Mouse (Mus musculus) cerebellum, adult 11-12 months (tissue): ENCODE measurements around the gene Pla2g2c.

ENCODE experiments used
- DNase-seq: peaks from one replicate; pipeline ENCODE4 v3.0.0; 2022

Pla2g2c gene

DNA sequence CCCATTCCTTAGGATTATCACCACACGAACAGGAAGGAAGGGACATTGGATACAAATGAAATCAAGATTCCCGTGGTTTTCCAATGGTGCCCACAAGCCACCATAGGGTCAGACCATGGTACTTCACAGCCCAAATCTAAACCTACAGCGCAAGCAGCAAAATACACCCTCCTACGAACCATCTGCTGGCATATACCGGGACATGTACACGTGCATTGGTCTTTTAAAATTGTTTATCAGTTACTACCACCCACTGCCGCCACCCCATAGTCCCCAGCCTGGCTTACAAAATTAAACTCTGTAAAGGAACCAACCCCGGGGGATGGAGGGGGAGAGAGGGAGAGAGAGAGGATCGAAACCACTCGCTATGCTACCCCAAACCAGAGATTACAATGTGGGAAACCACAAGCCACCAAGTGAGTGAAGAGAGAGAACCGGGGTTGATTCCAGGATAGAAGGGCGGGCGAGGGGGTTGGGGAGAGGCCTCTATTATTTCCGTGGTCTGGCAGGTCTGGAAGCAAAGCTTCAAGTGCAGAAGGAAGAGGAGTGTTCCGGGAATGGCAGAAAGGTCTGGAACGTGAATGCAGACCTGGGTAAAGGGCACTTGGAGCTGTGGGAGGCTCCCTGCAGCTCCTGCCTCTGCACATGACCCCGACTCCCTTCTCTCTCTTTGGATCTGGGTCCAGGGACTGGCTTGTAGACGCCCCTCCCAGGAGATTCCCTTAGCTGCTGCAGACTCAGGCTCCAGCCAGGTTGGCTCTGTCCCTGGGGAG, at the start of gene Pla2g2c:
Gene Pla2g2c, plus strand, starts transcription at position 439 of the 773 bp plus-strand sequence.
- no peak for DNase-seq

DNA sequence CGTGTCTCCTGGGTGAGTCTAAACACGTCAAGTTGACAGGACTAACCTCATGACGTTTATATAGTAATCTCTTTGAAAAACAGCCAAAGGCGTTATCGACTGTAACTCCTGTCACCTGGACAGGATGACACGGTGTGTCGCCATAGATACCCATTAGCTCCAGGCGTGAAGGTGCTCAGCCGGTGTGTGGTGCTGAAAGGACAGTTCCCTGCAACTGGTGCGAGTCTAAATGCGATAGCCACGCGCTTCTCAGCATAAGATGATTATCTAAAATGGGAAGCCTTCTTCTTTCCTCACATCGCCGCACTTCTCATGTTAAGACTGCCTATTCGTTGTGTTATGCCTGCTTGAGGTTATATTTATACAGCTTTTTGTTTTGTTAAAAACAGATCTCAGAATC, 48.1 kb upstream of the Pla2g2c start:
- DNase-seq, result no peak

DNA sequence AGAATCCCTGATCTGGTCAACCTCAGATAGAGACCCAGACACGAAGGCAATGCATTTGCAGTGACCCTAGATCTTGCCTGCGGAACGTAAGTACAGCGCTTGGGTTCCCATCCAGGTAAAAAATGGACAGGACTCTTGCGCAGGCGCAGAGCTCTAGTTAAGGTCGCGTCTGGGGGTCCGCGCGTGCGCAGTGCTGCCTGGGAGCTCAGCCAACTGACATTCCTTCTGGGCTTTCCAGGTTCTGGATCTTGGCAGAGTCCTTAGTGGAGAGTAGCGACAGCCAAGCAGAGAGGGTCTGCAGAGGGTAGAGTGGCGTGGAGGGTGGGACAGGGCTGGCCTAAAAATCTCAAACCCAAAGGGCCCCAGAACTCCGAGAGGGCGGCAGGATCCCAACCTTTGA, 47.0 kb upstream of the Pla2g2c start:
- DNase-seq, result peak; percentile 56

DNA sequence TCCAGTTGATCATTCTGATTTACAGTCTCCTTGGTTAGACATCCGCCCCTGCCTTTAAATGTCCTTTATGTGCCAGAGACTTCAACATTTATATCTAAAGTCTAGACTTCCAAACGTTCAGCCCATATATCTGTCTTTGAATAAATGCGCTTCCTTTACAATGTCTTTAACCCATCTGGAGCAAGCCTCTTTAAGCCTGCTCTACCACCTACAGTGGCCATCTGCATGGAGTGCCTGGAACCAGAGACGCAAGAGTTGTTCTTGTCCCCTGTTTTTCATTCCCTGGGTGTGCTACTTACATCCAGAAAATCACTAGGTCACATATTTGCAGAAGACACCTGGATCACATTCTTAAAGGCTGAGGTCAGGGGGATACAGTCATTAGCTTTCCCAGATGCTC, 44.5 kb upstream of the Pla2g2c start:
- DNase-seq, result no peak

DNA sequence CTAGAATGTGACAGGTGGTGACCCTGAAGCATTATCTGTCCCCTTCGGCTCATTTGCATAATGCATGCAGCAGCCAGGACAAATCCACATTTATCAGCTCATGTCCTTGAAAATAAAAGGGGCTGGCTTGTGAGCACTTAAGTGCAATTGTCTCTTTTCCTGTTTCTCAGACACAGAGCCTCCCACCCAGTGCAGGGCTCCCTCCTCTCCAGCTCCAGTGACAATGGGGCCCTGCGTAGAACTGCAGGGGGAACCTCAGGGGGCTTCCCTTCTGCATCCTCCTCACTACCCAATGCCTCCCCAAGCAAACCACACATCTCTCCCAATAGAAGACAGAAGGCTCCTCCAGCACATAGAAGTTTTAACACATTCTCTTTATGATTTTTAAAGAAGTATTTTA, 41.8 kb upstream of the Pla2g2c start:
- DNase-seq, result no peak

DNA sequence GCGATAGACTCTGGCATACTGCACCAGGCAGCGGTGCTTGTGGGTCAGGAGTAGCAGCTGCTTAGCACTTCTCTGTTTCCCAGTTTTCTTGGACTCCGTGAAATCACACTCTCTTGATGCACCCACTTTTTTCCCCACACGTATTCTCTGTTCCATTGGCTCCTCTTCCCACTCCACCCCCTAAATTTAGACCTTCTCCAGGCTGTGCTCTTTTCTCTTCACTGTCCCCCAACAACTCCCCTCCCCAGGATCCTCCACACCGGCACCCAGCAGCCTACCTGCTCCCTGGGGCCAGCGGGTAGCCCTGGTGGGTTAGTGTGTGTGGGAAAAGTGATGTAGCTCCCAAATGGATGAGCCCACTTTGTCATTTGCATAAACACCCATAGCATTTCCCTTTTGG, 38.8 kb upstream of the Pla2g2c start:
- no peak for DNase-seq

DNA sequence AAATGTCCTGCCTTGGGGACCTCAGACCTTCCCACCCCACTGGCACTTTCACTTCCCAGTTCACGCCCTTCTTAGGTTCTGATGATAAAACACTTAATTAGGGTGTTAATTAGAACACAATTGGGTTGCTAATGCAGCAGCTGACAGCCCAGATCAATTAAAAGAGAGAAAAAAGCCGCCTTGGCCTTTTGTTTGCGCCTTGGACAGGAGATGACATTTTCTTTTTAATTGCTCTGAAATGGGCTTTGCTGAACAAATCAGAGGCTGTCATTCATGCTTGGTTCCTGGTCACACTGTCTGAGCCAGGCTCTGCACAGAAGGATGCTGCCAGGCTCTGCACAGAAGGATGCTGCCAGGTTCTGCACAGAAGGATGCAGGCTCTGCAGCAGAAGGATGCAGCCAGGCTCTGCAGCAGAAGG, 35.5 kb upstream of the Pla2g2c start:
- no peak for DNase-seq

DNA sequence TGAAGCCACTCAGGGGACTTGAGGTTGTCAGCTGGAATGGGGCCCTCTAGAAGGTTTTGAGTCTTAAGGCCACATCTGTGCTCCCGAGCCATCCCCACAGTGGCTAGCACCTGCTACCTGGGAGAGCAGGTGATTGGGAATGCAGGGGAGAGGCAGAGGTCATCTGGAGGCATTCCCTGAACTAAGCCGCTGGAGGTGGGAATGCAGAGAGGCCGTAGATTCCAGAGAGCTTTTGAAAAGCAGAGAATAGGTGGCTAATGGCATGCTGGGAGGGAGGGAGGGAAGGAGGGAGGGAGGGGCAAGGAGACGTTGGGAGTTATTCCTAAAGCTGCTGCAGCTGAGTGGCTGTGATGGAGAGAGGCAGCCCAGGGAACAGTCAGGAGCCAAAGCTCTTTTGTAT, 34.0 kb upstream of the Pla2g2c start:
- DNase-seq, result no peak

DNA sequence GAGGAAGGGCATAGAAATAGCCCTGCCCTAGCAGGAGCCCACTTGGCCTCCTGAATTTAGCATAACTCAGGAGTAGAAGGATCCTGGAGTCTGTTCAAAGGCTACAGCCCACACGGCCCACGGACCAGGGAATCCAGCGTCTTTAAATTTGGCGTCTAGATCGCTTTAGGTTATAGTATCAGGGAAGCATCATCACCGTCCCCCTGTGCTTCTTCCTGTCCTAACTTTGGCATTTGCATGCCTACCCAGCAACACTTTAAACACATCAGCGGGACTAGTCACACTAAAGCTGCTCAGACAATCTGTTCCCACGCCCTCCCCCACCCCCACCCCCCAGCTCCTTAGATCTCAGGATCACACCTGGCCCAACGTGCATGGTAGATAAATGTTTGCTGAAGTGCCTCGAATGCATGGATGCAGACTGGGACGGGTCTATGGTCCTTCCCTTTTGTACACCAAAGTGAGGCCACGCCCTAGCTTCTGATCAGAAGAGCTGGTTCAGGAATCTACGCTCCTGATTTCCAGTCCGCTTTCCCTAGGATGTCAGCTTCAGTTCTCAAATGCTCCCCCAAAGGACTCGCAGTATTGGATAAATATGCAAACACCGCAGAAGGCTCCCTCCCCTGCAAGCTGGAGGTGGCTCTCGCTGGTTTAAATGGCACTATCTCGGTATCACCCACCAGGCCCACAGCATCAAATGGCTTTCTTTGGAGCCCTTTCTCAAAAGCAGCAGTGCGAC, 33.0 kb upstream of the Pla2g2c start:
- DNase-seq, result no peak

DNA sequence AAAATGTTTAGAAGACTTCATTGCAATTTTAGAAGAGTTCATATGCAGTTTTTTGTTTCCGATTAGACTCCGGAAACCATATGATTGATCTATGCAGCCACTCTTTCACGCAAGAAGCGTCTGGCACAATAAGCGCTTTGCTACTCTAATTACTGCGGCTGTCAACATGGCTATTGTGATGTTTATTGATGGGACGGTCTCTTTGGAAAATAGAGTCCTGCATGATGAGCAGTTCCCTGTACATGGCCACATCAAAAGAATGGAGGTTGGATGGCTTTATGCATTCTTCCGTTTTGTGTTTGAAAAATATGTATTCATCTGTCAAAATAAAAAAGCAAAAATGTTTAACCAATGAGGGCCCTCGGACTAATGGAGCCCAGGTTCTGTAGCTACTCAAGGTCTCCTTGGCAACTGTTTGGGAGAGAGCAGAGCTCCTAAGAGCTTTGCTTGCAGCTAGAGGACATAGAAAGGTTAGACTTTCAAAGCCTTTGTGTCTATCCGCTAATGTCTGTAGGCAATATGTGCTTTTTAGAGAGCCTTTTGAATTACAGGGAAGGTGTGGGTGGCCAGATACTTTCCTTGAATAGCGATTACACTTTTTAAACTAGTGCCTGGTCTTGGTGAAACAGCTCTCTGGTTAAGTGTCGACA, 31.4 kb upstream of the Pla2g2c start:
- DNase-seq, result no peak

DNA sequence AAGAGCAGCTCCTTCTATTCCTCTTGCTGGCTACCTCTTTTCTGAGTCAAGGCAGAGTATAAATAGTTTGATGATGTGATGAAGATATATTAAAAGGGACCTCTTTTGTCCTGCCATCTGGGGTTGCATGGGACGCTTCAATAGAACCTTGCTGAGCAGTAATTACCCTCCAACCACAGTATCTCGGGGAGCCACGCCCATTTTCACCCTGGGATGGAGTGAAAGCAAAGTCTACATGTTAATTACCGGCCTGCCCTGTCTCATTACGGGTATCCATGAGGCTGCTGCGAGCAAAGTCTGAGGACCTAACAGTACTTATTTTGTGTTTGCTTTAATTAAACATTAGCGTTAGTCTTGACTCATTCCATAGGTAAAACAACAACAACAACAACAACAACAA, 27.9 kb upstream of the Pla2g2c start:
- DNase-seq, result no peak

DNA sequence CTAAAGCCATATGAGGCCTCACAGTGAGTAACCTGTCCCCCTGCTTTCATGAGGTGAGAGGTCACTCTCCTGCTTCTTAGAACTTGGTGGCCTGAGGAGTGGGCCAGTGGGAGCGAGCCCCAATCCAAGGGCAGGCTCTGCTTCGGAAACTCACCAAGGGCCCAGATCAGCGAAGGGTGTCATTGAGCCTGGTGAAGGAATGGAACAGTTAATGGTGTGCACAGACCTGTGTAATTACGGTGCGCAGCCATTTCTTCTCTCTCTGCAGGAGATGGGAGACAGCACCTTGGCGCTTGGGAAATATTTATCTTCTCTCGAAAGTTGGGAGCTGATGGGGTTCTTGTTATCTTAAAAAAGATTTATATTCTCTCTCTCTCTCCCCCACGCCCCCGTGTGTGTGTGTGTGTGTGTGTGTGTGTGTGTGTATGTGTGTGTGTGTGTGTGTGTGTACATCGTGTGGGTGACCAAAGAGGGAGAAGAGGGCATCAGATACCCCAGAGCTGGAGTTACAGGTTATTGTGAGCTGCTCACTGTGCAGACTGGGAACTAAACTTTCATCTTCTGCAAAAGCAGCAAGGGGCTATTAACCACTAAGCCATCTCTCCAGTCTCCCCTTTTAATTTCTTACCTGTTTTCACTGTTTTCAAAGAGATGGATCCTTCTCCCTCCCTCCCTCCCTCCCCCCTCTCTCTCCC, 27.3 kb upstream of the Pla2g2c start:
- DNase-seq, result no peak

DNA sequence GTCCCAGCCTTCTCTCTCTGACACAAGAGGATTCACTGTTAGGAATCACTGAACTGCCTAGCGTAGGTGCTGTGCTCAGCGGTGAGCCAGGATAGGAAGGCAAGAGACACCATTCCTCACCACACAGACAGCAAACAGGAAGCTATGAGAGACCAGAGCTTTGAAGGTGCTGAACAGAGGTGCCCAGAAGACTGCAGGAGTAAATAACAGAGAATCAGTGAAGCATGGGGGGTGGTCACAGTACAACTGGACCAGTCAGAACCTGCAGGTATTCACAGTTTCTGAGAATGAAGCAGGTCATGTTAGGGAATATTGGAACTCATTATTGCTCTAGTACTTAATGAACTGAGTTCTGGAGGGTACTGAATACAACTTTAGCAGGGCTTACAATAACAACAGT, 26.3 kb upstream of the Pla2g2c start:
- no peak for DNase-seq

DNA sequence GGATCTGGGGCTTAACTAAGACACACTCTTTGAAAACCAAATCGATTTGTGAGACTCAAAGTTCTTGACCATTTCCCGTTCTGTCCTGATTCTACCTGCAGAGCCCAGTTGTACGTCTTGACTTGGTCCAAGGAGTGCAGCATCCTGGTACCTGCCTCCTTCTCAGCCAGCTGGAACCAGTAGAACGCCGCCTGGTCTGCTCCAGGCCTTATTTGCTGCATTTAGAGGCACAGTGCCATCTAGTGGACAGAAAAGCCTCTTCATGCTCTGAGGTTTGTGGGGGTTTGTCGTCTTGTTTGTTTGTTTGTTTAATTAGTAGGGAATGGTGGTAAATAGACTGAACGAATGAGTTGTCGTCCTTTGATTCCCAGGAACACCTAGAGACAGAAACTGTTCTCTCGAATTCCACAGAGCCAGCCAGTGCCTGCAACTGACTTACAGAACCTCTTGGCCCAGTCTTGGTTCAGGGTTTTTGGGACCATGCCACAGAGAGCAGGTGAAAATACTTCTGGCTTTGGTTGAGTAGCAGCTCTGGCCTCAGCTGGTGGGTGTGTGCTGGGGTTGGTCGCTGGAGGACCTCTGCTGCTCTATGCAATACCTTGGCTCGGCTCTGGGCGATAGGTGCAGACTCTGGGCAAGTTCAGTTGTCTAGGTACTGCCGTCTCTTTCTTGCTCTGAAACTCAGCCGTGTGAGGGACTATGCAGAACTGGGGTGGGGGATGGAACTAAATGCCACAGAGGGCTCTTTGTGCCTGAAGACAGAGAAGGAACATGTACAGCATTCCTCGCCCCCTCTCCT, 24.2 kb upstream of the Pla2g2c start:
- peak; percentile 60 for DNase-seq

DNA sequence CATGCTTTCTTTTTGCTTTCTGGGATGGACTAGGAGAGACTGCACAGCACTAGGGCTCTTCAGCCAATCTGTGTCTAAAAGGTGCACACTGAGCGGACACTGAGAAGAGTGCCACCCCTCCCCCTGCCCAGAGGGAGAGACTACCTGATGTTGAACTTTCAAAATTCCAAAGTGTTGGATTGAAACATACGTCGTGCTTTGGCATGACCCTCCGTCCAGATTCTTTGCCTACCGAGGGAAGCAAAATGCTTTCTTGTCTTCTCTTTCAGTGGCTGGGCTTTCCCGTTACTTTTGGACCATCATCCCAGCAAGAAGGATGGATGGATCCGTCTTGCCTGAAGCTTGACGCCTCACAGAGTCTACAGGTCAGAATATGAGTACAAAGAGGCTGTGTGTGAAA, 23.5 kb upstream of the Pla2g2c start:
- no peak for DNase-seq

DNA sequence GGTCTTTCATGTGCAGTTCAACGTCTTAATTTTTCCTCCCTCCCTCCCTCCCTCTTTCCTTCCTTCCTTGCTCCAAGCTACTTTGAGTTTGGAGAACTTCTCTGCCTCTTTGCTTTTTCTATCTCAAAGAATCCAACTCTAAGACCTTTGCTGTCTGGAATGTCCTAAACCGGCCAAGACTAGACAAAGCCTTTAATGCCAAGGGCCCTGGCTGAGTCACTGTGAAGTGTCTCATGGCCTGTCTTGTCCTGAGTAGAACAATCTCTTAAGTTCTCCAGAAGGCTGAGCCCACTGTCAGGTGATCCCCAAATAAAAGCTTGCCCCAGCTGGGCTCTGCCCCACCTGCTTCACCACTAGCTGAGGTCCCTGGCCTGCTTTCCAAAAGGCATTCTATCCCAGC, 22.6 kb upstream of the Pla2g2c start:
- no peak for DNase-seq

DNA sequence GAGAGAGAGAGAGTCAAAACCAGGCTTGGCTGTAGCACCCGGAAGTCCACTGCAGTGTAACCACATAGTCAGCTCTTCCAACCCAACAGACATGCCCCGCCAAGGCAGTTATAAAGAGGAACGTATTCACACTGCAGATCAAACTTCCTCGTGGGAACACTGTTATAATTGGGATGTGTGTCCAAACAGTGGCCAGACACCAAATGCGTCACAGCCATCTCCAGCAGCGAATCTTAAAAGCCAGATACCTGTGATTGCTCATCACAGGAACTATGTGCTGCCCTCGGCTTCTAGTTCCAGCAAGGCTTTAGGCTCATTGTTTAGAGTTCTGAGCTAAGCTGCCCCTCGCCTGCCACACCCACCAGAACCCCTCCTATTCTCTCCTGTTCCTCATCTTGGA, 22.1 kb upstream of the Pla2g2c start:
- no peak for DNase-seq

DNA sequence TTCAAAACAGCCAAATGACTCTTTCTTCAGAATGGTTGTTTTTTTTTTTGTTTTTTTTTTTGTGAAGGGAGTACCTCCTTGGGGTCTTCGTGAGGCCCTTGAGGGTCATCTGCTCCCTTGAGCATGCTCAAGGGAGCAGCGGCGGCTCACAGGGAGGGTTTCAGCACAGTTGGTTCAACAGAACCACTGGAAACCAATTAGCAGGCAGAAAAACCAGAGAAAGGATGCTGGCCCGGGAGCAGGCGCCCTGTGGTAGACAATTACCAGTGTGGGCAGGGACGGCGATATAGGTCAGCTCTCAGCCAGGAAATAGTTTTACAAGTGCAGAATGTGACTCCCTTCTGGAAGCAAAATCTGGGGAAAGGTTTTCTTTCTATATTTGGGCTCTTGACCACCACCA, 21.0 kb upstream of the Pla2g2c start:
- DNase-seq, result no peak

DNA sequence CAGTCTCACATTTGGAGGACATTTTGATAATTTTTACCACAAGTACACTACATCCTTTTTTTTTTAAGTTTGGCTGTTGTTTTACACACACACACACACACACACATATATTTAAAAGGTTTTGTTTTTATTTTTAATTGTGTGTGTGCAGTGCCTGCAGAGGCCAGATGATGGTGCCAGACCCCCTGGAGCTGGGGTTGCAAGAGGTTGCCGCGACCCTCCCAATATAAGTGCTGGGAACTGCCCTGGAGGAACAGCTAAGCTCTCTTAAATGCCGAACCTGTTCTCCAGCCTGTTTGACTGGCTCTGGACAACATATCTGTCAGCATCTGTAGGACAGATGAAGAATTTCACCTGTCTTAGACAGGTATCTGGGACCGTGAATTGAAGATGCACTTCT, 20.4 kb upstream of the Pla2g2c start:
- DNase-seq, result no peak

DNA sequence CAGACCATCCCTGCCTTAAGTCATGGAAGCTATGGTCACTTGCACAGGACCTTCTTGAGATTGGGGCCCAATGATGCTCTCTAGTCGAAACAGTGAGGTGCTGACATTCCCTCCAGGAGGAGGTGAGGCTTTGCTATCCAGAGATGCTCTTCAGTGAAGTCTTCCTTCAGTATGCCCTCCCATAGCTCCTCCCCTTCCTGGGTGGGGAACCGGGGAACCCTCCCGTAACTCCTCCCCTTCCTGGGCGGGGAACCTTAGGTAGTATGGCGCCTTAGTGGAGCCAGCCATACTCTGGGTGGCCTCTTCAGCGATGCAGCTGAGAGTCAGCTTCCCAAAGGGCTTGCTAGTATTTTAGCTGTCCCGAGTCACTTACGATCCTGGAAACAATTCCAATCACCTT, 18.0 kb upstream of the Pla2g2c start:
- no peak for DNase-seq

DNA sequence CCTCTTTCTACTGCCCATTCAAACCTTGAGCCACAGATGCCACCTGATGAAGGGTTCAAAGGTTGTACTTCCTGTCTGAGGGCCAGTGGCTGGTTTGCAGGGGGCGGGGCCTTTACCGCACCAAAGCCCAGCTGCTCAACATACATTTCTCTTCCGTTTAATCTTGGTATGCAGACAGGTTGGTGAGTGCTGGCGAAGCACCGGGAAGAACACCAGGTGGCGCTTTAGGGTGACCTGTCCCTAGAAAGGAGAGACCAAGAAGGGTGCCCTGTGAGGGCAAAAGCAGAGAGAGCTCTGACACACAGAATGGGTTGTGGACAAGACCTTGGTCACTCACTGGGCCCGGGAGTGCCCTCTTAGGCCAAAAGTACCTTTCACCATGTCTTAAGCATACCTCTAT, 16.0 kb upstream of the Pla2g2c start:
- DNase-seq, result peak; percentile 79

DNA sequence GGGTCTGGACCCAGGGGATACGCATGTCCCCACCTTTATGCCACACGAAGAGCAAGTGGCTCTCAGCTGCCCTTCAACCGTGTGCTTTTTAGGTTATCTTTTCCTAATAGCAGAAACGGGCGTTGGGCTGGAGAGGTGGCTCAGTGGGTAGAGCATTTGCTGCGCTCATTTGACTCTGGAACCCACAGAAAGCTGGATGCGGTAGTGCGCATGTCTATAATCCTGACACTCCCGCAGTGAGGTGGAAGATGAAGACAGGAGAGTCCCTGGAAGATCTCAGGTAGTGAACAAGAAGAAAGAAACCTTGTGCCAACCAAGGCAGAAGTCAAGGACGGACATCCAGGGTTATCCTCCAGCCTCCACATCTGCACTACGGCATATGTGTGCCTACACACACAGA, 15.3 kb upstream of the Pla2g2c start:
- DNase-seq, result peak; percentile 45

DNA sequence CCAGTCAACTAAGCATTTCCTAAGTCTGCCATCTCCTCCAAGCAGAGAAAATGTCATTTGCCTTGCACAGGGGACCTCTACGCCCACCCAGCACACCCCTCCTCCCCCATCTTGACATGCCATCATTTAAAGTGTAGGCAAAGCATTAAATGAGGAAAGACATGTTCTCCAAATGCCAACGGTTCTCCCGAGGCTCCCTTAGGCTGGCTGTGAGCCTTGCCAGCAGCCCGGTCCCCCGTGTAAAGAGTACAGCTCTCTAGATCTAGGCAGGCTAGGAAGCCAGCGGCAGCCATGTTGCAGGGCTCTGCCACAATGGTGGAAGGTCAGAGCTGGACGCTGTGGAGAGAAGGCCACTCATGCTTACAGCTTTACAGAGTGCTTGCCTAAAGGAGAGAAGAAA, 14.6 kb upstream of the Pla2g2c start:
- peak; percentile 69 for DNase-seq
